Mouse (Mus musculus) Patski (cell line): ENCODE data around the gene Polr3g. TPM values are rescaled to one million over a fixed set of nuclear protein-coding genes. Genes with fewer than 3 reads are reported as not detected.
"Not testable (repeated sequence)": the region's sequence is repeated elsewhere in the genome, so short reads cannot be mapped to it uniquely, and the experiment has no call there.

Experiments used
- ATAC-seq: fragments of 100-300 bp; one replicate; pipeline ENCODE4 v1.8.0; 2021
- CTCF ChIA-PET: fragments of 350-600 bp; sonication (Branson Sonifier 250); formaldehyde crosslinking; loops from one replicate; lab custom pipeline; 2022; ENCODE audit warnings: inconsistent platforms; lab: Charles Lee
- POLR2A ChIA-PET: fragments of 350-600 bp; sonication (Branson Sonifier 250); formaldehyde crosslinking; loops from one replicate; lab custom pipeline; 2022; ENCODE audit warnings: antibody characterized with exemption, inconsistent platforms; lab: Charles Lee
- DNase-seq: peaks from one replicate; pipeline ENCODE4 v3.0.0-alpha.2; 2011; ENCODE audit warnings: low read depth, low spot score
- H3K27me3 ChIP-seq: fragments of 371-371 bp; one replicate; pipeline ENCODE4 v1.5.1; 2021
- CTCF ChIP-seq: fragments of 100-300 bp; IDR thresholded peaks from one replicate; pipeline ENCODE4 v1.5.1; 2021
- in situ Hi-C: fragments of 300-500 bp; cut with MboI; formaldehyde crosslinking; loops from 3 replicates; pipeline ENCODE4 v1.11.1; 2018; ENCODE audit warnings: low pct_unique_long_range_greater_than_20kb, mixed read lengths
- polyA plus RNA-seq: library from polyadenylated mRNA; unstranded; gene quantifications from one replicate; pipeline ENCODE4 v1.2.3, GENCODE M21; 2021

Polr3g gene
- polyA plus RNA-seq, 1 experiment from 2014 or later = 4.0 TPM

DNA sequence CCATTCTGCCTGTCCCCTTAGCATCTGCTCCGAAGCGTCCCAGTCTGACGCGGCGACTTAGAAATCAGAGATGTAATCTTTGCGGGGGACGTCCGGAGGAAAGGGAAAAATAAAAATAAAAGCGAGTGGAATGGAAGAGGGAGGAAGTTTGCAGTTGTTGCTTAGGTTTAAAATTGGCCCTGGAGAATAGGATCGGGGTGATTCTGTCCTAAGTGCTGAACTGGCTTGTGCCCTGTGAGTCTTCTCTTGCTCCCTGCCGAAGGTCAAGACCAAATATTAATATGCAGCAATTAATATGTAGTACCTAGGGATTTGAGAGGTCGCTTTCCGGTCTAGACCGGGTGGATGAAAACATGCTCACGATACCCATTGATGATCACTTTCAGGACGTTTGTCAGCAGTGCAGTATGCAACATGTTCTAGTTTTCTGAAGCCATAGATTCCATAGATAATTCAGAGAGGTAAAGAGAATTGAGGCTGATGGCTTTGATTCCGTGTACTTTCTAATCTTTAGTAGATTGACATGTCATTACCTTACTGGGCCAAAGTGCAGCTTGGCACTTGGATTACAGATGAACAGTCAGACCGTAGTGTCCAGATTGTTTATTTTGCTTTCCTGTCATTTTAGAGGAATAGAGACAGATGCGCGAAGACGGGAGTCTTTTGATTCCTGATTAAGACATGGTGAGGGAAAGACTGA is 52.6 kb downstream of the Polr3g start:
- in situ Hi-C loops = no loop called here
- no peaks in the 10 kb centered on the region for H3K27me3 ChIP-seq
- DNase-seq = no peak
- ChIA-PET POLR2A (interaction anchor here (1.3 kb wide), 1 partner anchor 53 kb away, joined by 3 read pairs; the partner anchor contains the start of genes Mblac2 and Polr3g), CTCF (no interaction called here)
- no peak for TF ChIP-seq CTCF
- peak; percentile 45 for ATAC-seq

DNA sequence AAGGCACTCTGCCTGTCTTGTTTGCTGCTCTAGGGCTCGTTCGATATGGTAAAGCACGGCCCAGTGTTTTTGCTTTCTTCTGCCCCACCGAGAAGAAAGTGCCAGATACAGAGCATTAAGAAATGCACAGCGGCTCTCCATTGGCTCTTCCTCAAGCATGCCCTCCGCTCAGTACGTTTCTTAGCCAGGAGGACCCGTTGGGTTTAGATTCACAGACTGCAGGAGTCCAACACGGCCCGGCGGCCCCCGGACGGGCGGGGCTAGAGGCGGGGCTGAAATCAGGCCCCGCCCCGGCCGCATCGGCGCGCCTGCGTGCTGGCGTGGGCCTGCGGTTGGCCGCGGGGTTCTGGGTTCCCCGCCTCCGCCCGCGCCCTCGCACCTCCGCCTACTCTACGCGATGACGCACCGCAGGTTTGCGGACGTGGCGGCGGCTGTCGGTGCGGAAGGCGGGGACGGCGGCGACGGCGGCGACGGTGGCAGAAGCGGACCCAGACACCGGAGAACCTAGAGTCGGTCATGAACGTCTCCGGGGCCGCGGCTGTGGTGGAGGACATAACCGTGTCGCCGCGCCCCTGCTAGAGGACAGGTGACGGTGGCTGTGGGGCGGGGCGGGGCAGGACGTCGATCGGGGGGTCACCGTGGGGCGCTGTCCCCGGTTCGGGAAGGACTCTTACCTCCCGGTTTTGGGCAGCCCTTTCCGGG is 53.3 kb downstream of the Polr3g start, which contains the start of gene Lysmd3:
TSS of gene Lysmd3 (plus strand) at position 313 of the 702 bp plus-strand sequence.
- in situ Hi-C loops = no loop called here
- TF ChIP-seq CTCF = no peak
- CTCF ChIA-PET = interaction anchor here (0.6 kb wide), 1 partner anchor 812 kb away, joined by 5 read pairs; no protein-coding TSS in a partner anchor
- ATAC-seq (peak; percentile 98), DNase-seq (peak; percentile 24)
- POLR2A ChIA-PET = interaction anchor here (0.6 kb wide), 1 partner anchor 116 kb away, joined by 8 read pairs; no protein-coding TSS in a partner anchor
- H3K27me3 ChIP-seq = peaks cover 2% of the 10 kb centered on the region

DNA sequence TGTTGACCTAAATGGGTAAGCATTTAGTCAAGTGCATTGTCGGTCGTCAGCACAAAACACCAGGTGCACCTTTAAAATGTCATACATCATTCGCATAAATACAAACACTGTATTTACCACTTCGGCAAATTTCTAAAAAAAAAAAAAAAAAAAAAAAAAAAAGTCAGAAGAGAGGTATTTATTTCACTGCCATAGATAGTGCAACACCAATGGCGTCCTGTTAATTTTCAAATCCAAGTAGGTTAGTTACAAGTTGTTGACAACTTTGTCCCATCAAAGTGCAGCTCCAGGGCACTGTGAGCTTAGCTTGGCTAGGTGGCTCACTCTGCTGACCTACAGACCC is 53.8 kb downstream of the Polr3g start:
- DNase-seq = no peak
- ATAC-seq = no peak
- ChIA-PET CTCF (interaction anchor here (0.6 kb wide), 1 partner anchor 812 kb away, joined by 5 read pairs; no protein-coding TSS in a partner anchor), POLR2A (interaction anchor here (0.6 kb wide), 1 partner anchor 117 kb away, joined by 8 read pairs; no protein-coding TSS in a partner anchor)
- in situ Hi-C loops = no loop called here
- TF ChIP-seq CTCF = no peak
- peaks cover 6% of the 10 kb centered on the region for H3K27me3 ChIP-seq

DNA sequence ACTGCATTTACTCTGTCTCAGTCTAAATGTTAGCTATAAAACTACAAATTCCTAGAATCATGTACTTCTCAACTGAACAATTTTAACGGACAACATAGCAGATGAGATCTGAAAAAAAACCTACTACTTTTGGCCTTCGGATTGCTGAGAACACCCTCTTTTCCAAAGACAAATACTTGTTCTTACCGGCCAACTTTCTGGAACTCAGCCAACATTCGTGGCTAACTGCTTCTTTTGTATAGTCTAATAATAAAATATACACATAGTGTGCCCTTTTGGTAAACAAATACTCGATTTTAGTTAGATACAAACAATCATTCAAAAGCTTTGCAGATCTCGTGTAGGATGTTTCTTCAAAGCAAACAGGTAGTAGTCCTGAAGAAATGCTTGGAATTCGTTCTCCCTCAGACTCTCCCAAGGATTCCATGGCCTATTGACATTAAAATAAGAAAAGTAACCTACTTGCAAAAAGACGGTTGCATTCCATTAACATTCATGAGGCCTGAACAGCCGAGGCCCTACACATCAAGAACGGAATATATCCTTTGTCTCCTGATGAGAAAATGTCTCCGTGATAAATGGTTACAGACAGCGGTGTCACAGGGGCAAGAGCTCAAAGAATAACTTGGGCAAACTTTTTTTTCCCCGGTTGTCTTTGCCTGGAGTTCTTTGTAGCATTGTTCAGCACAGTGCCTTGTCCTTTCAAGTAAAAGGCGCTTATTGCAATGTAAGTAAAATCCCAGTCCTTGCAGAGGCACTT is 54.5 kb downstream of the Polr3g start:
- ChIA-PET POLR2A (no interaction called here), CTCF (no interaction called here)
- peaks cover 13% of the 10 kb centered on the region for H3K27me3 ChIP-seq
- ATAC-seq (no peak), DNase-seq (no peak)
- no peak for TF ChIP-seq CTCF
- in situ Hi-C loops = no loop called here

DNA sequence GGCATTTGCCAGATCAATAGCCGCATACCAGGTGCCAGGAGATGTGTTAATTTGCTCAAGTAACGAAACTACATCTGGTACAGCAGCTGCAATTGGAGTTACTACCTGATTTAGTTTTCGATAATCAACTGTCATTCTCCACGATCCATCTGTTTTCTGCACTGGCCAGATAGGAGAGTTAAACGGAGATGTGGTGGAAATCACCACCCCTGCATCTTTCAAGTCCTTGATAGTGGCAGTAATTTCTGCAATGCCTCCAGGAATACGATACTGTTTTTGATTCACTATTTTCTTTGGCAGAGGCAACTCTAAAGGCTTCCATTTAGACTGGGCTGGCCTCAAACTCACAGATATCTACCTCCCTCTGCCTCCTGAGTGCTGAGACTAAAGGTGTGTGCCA is 60.4 kb downstream of the Polr3g start:
- H3K27me3 ChIP-seq = peaks cover 34% of the 10 kb centered on the region
- in situ Hi-C loops, CTCF ChIA-PET, ATAC-seq, POLR2A ChIA-PET, DNase-seq: not testable (repeated sequence)

DNA sequence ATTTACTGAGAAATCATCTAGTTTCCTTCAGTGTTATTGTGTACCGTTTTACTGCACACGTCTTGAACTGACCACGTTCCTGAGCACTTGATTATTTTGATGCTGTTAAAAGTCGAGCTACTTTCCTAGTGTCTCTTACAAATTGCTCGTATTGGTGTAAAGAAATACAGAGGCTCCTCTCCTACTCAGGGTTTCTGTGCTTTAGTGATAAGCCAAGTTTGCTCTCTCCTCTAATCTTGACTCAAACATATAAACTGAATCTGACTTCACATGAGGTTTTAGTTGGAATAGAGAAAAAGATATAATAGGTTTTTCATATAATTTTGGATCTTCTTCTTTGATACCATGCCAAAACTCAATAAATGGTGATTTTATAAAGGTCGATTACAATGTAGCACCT is 64.5 kb downstream of the Polr3g start:
- H3K27me3 ChIP-seq = peaks cover 22% of the 10 kb centered on the region
- CTCF ChIA-PET = no interaction called here
- no peak for TF ChIP-seq CTCF
- POLR2A ChIA-PET = no interaction called here
- DNase-seq (no peak), ATAC-seq (no peak)
- in situ Hi-C loops = loop anchor here (10.0 to 25.0 kb wide), 2 partner anchors 118 to 784 kb away; no protein-coding TSS in a partner anchor

DNA sequence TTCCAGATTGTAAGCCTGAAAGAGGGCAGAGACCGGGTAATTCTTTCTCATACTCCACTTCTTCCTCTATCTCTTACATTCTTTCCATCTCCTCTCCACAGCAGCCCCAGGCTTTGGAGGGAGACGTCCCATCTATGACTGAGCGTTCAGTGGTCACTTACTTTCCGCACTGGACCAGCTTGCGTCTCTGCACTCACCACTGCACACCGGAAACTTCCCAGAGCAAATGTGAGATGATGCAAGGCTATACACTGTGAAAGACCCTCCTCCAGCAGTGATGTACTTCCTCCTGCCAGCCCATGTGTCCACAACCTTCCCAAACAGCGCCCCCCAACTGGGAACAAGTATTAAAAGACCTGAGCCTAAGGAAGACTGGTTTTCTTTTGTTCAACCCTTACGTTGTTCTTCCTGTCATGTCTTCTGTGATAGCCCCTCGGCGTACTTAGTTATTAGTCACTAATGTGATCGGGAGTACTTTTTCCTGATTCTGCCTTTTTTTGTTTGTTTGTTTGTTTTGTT is 66.7 kb downstream of the Polr3g start:
- no peak for DNase-seq
- no peak for TF ChIP-seq CTCF
- ATAC-seq = no peak
- ChIA-PET CTCF (interaction anchor here (0.6 to 2.4 kb wide), 2 partner anchors 111 to 117 kb away, joined by 3 to 8 read pairs; no protein-coding TSS in a partner anchor), POLR2A (no interaction called here)
- peaks cover 23% of the 10 kb centered on the region for H3K27me3 ChIP-seq
- in situ Hi-C loops = loop anchor here (5.0 to 25.0 kb wide), 3 partner anchors 121 to 782 kb away; no protein-coding TSS in a partner anchor

DNA sequence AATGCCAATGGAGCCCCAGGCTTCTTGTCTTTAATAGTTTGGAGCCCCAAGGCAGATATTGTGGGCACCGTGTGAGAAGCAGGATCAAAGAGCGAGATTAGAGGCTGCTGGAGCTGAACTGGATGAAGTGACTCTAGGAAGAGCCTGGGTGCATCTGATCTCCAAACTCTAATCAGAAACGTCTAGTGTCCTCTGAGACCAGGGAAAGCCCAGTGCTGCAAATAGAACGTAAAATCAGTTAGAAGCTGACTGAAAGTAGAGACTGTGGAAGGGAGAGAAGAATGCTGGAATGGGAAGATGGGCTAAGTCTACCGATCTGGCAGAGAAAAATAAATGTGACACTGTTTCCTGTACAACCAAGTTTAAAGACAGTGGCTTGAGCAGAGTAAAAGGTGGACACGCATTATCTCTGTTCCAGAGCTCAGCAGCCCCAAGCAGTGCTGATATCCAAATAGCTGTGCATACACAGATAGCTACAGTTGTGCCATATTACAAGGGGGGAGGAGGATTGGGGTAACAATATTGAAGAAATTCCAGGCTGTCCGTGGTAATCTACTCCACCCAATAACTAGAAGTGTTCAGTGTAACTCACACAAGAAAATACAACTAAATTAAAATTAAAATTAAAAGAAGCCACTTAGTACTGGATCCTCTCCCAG is 68.2 kb downstream of the Polr3g start:
- H3K27me3 ChIP-seq = peaks cover 18% of the 10 kb centered on the region
- ATAC-seq (no peak), DNase-seq (no peak)
- CTCF ChIA-PET = interaction anchor here (0.9 to 3.0 kb wide), 5 partner anchors 10 to 202 kb away, joined by 4 to 18 read pairs (median 6); no protein-coding TSS in a partner anchor
- in situ Hi-C loops = loop anchor here (5.0 to 25.0 kb wide), 3 partner anchors 122 to 780 kb away; no protein-coding TSS in a partner anchor
- POLR2A ChIA-PET = no interaction called here
- TF ChIP-seq CTCF = no peak

DNA sequence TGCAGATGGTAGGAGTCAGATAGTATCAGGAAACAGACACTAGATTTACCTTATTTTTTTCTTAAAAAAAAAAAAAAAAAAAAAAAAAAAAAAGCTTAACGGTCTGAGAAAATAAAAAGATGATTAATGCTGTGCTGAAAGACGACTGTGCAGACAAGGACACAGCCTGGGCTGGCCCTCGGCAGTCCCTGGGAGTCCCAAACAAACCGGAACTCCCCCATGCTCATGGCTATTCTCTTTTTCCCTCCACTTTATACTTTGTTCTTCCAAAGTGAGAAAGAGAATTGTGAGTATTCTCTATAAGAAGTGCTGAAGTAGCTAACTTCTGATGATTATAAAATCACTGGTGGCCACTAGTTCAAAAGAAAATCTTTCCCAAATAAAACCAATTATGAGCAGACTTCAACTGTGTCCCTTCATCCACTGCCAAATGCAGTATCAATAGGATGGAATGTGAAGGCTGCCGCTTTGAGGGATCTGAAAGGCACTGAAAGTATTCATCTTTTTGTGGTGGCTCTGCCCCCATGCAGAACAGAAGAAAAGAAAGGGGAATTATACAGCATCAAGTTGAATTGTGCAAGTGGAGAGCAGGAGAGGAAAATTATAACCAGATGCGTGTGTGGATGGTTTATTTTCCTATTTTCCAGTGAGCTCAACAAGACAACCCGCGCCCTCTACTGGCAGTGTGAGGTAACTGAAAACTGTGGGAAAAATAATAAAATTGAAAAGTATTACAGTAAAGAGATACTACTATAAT is 69.3 kb downstream of the Polr3g start:
- ChIA-PET POLR2A (no interaction called here), CTCF (interaction anchor here (0.7 to 3.0 kb wide), 15 partner anchors 11 to 218 kb away, joined by 3 to 18 read pairs (median 4); no protein-coding TSS in a partner anchor)
- H3K27me3 ChIP-seq = peaks cover 9% of the 10 kb centered on the region
- in situ Hi-C loops = loop anchor here (5.0 to 25.0 kb wide), 3 partner anchors 123 to 779 kb away; no protein-coding TSS in a partner anchor
- TF ChIP-seq CTCF = peak; percentile 79
- DNase-seq = no peak
- ATAC-seq = peak; percentile 39
